Mouse (Mus musculus): ENCODE data around the gene Panx2. TPM values are rescaled to one million over a fixed set of nuclear protein-coding genes. Genes with fewer than 3 reads are reported as not detected.

Gene Panx2
- total RNA-seq, 2 experiments from 2014 or later = 2.0 to 2.4 TPM

DNA sequence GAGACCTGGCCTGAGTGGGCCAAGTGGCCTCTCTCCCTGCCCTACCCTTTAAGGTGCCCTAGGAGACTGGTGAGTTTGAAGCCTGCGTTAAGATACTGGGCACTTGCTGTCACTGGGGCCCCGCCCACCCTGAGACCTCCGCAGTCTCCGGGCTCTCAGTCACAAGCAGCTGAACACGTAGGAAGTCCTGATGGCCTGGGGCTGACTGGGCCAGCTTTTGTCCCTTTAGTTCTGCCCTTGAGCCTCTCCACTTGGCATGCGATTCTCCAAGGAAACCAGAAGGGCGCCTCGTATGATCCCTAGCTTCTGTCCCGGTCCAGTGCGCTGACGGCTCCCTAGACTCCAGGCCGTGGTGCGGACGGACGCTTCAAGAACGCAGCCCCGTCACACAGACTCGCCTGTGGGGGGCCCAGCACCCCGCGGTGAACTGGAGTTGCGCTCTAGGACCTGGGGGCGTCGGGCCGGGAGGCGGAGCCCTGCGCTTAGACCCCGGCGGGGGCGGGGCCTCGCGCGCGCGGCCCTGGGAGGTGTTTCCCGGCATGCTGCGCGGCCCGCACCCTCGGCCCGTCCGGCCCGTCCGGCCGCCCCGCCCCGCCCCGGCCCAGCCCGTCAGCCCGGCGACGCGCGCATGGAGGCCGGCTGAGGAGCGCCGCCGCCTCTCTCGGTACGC, 16.1 kb downstream of the Panx2 start:
- DNase-seq = peak; percentile 91 to 93

DNA sequence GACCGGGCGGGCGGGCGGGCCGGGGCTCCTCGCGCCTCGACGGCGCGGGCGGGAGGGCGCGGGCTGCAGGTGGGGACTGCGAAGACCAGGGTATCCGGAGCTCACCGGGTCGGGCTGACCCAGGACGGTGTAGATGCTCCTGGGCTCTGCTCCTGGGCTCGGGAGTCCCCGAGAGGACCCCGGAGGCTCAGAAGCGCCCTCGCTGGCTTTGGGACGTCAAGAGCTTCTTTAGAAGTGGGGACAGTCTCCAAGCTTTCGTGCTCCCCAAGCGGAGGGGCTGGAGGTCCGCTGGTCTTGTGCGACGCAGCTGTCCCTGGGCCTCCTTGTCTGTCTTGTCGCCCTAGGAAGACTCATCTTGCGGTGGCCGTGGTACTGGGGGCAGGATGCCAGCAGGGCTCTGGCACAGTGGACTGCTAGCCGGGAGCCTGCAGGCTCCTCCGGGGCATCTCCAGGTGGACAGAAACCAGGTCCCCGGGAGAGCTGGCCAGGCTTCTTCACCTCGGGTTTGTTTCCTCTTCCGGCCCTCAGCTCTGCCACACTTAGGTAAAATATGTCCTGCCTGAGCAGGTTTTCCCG, 16.7 kb downstream of the Panx2 start:
- peak in 1 of 2 experiments; percentile 71 for DNase-seq

DNA sequence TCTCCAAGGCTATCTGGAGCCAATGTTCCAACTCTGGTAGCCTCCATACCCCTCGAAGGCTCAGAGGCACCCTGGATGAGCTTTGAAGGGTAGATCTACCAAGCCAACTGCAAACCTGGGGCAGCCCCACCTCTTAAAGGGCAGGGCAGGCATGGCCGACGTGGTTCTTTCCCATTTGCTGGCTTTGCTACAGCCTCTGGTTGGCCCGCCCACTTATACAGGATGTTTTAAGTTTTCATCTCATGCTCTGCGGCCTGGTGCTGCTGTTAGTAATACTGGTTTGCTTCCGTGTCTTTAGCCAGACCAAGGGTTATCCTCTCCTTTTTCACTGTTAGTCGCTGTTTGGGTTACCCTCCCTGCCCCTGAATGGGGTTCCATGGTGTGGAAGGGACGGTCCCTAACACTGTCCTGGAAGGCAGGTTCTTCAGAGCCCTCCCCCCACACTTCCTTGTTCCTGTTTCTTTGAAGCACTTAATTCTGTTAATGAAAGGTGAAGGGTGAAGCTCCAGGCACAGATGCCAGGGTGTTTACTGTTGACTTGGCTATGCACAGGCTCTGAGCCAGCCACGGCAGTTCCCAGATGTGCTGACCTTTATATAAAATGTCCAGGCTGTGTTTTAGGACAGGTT, 18.8 kb downstream of the Panx2 start:
- peak; percentile 54 to 66 for DNase-seq

DNA sequence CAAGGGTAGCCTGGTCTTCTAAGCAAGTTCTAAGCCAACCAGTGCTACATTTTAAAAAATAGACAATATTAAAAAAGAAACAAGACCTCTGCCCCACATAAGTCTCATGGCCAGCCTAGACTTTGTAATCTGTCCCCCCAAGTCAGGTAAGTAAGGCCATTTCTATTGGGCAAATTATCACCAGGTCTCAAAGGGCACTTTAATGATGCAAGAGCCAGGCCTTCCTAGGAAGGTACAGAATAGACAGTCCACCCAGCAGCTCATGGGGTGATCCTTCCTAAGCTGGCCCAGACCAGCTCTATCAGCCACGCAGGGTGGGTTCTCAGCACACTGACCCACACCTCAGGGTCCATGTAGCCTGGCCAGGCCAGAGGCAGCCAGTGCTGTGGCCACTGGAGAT, 24.4 kb downstream of the Panx2 start:
- no peak for DNase-seq

DNA sequence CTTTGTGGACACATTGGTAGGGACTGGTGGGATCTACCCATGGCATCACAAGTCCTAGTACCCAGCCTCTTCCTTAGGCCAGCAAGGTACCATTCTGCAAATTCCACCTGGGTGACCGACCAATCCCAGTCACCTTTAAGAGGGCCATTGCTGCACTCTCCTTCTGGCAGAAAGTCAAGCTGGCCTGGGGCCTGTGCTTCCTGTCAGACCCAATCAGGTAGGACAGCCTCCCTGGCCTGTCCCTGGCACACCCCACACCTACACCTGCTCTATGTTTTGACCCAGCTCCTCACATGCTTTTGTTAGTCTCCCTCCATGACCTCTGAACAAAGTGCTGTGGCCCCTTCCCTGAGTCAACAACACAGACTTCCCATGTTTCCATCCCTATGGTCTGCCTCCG, 25.3 kb downstream of the Panx2 start:
- DNase-seq = no peak

DNA sequence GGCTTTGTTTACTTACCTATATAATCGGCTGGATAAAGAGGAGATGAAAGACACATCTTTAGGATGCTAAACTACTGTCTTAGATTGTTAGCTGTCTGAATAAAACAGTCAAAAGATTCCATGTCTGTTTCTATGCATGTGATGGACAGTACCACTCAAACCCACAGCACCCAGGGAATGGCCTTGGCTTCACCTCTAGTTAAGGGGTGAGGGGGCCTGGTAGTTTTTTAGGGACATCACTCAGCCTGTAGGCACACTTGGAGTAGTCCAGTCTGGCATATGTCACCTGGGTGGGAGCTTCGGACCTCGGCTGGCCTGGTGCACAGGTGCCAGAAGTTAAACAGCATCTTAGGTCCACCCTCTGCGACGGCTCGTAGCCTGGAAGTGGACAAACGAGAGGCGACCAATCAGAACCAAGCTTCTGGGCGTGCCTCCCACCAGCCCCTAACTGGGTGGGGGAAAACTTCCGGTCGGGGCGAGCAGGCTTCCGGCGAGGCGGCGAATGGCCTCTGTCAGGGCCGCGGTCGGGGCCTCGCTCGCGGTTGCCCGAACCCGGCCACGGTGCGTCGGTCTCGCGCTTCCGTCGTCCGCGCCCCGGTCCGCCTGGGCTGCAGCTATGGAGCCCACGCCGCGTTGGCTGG, 29.2 kb downstream of the Panx2 start, which contains the start of gene Selenoo:
Gene Selenoo, plus strand, starts transcription at position 478 of the 641 bp plus-strand sequence.
- peak; percentile 94 to 96 for DNase-seq

DNA sequence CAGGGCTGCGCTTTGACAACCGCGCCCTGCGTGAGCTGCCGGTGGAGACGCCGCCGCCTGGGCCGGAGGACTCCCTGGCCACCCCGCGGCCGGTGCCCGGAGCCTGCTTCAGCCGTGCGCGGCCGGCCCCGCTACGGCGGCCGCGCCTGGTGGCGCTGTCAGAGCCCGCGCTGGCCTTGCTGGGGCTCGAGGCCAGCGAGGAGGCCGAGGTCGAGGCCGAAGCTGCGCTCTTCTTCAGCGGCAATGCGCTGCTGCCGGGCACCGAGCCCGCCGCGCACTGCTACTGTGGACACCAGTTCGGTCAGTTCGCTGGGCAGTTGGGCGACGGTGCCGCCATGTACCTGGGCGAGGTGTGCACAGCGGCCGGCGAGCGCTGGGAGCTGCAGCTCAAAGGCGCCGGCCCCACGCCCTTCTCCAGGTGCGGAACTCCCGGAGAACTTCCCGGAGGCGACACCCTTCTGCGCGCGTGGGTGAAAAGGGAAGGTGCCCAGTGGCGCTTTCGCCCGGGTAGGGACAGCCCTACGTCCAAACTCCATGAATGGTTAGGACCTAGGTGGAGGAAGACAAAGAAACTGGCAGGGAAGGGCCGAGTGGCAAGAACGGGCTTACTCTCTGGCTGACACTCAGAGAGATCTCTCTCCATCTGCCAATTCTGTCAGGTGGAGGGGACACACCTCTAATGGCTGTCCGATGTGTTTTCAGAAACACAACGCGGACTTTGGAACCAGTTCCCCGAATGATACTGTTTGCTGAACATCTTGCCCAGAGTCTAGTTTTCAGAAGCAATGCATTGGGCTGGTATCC, 29.9 kb downstream of the Panx2 start:
- DNase-seq = no peak

DNA sequence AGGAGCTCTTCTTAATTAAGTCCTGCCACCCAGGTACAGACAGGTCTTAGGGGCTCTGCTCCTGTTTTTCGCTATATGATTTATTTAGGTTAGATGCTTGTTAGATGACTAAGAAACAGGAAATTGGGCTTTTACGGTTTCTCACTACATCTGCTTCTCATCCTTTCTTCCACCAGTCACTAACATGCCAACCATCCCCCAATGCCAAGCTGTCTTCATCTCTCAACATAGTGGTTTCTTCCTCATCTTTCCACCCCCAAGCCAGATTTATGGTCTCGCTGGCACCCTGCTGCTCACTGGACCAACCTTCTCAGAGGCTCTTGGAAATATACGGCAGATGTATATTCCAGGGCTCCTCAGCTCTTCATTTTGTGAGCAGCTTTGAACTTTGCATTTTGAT, 31.1 kb downstream of the Panx2 start:
- DNase-seq = no peak

DNA sequence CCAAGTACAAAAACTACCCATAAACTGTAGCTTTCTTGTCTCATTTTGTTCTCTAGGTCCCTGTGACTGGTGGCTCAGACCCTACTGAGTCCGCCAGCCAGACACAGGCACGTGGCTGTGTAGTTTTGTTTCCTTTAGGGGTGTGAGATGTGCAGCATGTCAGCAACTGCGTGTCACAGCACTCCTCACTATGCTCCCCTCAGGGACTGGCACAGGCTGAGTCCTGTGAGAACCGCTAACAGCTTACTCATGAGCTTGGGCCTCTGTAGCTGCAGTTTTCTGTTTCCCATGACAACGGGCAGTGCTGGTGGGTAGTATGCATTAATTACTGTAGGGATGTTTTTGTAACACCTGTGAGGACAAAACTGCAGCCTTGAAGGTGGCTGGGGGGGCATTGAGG, 32.6 kb downstream of the Panx2 start:
- DNase-seq = no peak

DNA sequence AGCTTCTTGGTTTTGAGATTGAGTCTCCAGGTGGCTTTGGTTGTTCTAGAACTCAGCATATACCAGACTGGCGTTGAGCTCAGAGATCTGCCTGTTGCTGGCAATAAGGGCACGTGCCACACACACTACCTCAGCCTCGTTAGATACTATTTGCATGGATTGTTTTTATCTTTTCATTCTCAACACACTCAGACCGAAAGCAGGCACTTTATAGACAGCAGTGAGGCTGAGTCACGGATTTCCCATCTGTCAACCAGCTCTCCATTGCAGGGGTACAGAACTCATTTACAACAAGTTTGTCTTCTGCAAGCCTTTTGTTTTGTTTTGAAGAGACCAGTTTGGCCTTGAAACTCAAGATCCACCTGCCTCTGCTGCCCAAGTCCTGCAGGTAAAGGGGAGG, 37.9 kb downstream of the Panx2 start:
- DNase-seq = no peak

DNA sequence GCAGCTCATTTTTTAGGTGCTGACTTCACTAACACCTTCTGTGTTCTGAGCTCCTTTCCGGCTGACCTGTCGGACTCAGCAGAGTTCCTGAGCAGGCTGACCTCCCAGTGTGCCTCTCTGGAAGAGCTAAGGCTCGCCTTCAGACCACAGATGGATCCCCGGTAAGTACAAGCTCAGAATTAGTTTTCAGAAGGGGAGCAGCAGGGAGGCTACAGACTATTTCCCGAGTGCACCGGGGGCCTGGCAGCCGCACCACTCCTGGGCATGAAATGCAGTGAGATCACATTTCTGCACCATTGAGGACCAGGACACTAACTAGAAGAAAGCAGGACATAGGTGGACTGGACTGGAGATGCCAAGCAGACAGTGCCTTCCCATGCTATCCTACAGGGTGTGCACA, 39.1 kb downstream of the Panx2 start:
- DNase-seq = no peak

DNA sequence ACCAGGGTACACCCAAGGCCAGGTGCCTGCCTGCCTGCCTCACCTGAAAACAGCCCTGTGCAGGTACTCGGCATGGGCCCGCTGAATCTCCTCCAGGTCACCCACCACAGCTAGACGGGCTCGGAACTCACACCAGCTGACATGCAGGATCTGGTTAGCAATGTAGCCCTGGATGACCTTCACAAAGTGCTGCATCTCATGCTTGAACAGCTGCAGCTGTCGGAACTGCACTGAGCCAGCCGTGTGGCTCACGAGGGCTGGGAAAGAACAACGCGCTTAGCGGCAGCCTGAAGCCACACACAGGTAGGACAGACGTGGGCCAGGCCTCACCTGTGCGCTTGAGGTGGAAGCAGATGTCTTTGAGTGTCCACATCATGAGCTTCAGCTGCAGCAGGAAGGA, 41.3 kb downstream of the Panx2 start:
- no peak for DNase-seq

DNA sequence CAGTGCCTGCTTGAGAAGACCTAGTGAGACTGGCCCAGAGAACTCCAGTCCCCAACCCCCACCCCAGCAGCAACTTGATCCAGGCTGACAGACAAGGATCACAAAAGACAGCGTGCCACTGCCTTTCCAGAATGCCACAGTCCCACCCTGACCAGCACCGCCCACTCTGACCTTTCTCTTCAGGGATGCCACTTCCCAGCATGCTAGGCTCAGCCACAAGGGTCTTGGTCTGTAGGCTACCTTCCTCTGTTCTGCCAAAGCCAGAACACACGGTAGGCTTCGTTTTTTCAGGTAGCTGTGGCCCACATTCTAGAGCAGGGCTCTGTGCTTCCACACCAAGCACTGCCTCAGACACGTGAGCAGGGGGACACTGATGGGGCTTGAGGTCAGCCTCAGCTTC, 43.1 kb downstream of the Panx2 start:
- no peak for DNase-seq

DNA sequence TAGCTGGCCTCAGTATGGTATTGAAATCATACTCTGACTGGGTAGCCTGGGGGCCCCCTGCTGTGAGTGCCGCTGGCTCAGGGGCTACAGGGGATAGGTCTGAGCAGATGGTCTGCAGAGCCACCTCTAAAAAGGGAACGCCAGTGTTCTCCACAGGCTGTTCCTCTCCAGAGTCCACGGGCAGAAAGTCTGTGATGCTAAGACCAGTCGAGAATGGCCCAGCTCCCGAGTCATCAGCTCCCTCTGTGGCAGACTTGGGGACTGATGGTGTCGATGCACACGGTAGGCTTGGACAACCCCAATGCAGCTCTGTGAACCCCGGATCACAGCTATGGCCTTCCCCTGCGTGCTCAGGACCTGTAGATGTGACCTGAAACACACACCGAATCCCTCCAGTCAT, 44.4 kb downstream of the Panx2 start:
- no peak for DNase-seq

DNA sequence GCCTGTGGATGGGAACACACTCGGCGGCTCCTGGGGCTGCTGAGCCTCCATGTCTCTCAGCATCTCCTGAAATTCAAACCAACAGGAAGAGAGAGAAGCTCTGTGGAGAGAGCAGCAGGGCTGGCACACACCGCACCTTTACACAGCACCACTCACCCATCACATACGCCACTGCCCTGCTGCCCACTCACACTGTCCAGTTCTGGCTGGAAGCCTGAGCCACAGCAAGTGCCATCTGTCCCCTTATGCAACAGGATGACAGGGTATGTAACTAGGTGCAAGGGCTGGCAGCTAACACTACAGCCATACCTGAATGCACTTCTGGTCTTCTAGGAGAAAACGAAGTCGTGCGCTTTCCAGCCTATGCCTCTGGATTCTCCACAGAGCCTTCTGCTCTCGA, 44.9 kb downstream of the Panx2 start:
- no peak for DNase-seq

DNA sequence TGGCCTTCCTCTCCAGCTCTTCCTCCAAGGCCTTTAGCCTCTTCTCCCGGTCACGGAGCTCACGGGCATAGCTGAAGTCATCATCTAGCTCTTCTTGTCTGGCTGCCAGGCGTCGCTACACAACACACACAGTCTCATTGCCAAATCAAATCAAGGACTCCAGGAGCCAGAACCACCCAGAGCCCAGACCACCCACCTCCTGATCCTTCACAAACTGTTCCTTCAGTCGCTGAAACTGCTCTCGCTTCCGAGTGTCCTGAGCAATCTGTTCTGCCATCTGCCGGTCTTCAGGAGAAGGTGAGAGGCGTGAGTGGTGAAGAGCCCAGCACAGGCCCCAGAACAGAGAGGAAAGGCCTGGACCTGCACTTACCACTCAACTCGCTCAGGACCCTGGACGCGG, 46.5 kb downstream of the Panx2 start:
- DNase-seq = no peak

DNA sequence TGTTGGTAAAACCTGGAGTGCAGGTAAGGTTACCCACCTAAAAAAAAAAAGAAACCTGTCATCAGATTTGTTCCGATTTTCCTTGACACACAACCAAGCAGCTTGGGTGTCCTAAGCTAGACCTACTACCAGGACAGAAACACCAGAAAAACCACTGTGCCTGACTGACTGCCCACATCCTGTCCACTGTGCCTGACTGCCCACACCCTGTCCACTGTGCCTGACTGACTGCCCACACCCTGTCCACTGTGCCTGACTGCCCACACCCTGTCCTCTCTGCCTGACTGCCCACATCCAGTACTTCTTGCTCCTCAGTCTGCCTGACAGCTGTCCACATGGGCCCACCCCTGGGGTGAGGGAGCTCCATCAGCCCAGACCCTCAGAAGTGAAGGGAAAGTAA, 47.4 kb downstream of the Panx2 start:
- DNase-seq = no peak

DNA sequence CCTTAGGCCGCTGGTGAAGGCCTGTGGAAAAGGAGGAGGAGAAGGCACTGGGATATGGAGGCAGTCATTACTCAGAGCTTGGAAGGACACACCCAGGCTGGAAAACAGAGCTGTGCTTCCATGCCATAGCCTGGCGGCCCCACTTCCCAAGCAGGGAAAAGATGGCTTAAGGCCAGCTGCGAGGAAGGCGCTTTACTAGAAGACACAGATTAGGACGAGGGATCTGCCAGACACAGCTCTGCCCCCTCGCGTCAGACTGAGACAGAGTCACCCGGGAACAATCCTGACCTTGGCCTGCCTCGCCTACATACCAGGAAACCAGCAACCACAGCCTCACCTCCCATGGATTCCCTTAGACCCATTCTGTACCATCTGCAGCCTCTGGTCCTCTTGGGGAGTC, 50.6 kb downstream of the Panx2 start:
- peak; percentile 57 for DNase-seq

DNA sequence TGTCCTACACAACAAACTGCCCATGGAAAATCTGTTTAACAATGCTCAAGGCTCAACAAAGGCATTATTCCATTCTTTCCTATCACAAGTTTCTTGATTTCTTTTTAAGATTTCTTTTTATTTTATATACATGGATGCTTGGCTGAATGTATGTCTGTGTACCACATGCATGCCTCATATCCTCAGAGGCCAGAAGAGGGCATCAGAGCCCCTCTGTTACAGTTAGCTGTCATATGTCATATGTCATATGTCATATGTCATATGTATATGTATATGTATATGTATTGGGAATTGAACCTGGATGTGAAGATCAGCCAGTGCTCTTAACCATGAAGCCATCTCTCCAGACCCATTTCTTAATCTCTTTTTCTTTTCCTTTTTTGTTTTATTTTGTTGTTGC, 58.5 kb downstream of the Panx2 start:
- no peak for DNase-seq

DNA sequence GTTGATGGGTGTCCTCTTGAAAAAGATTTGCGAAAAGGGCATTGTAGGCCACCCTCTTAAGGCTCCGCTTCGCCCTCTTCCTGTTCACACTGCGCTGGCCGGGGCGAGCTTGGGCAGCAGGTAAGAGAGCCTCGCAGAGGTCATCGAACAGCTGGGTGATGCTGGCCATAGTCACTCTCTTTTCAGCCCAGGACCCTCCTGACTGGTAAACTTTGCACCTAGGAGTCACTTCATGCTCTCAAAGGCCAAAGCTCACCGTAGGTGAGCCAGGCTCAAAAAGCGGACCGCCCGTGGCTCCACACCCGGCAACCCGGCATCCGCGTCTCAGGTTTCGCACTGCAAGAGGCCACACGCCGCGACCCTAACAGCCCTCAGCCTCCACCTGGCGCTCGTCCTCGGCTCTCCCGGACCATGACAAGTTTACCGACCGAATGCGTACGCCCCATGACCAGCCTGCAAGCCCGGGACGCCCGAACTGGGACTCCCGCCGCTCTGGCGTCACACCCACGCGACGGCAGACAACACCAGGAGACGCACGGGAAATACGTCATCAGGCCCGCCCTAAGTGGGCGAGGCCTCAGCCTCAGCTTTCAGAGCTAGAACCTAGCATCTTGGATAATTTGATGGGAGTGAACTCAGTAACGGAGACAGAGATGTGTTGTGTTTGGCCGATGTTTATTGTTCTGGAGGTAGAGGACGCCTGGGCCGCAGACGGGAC, 63.3 kb downstream of the Panx2 start, which contains the start of gene Tubgcp6:
Gene Tubgcp6, minus strand, starts transcription at position 464 of the 718 bp plus-strand sequence.
- peak; percentile 95 to 98 for DNase-seq

Measured in heart, adult 18-20 months (tissue).